ENCODE assay signal across 8 mouse cellular contexts in the genomic region with DNA sequence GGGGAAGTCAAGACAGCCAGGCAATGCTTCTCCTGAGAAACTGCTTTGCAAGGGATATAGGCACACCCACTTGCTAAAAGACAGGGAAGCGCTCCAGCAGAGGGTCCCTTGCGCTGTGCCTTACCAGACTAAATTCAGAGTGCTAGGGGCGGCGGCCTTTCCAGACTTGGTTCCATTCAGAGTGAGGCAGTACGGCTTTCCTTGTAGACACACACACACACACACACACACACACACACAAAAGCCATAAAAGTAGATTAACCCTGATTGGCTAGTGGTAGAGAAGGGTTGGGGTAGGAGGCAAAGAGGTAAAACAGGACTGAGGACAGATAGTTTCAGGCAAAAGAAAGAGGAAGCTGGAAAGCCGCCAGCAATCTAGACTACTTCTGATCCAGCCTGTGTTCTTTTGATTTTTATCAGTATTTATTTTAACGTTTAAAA. TPM values are rescaled to one million over a fixed set of nuclear protein-coding genes. Genes with fewer than 3 reads are reported as not detected.
DNase-seq lines count a peak whose midpoint lies in the region; ATAC-seq lines count a peak whose summit lies in the region.

No protein-coding gene starts in this region.

- no peak for DNase-seq in heart, adult 8-10 months (ENCODE audit: low spot score)
- peak; percentile 36 for DNase-seq in embryonic facial prominence, embryonic 10.5 days (ENCODE audit: low spot score)
- DNase-seq in intestine, embryonic 14.5 days (ENCODE audit: low spot score) = peak; percentile 61
- peak; percentile 27 for DNase-seq in midbrain, embryonic 14.5 days
- no peak for DNase-seq in left cerebral cortex, adult 8-10 months (ENCODE audit: low spot score in 2 of 2)
- DNase-seq in cerebellum, postnatal 4 days (ENCODE audit: low spot score in 2 of 2) = no peak
- no peak for DNase-seq in spleen, adult 12 weeks (ENCODE audit: low spot score)

- H3K27me3 ChIP-seq in heart, embryonic 15.5 days = peaks cover 17% of the 10 kb centered on the region
- peaks cover 48% of the 10 kb centered on the region for H3K27me3 ChIP-seq in embryonic facial prominence, embryonic 10.5 days (replicated peaks; ENCODE audit: low read depth, poor library complexity, severe bottlenecking)
- H3K27me3 ChIP-seq in intestine, embryonic 14.5 days (replicated peaks; ENCODE audit: control insufficient read depth, insufficient read depth, low read length) = peaks cover 22% of the 10 kb centered on the region
- H3K27me3 ChIP-seq in midbrain, embryonic 14.5 days (ENCODE audit: control insufficient read depth, insufficient read depth, low read length) = peaks cover 11% of the 10 kb centered on the region

- no peak overlapping the region for H3K9ac ChIP-seq in heart, embryonic 15.5 days
- H3K9ac ChIP-seq in intestine, embryonic 14.5 days (ENCODE audit: low read length) = no peak overlapping the region
- H3K9ac ChIP-seq in midbrain, embryonic 14.5 days (replicated peaks; ENCODE audit: low read length) = no peak overlapping the region

- H3K27ac ChIP-seq in heart, embryonic 15.5 days = no peak overlapping the region
- H3K27ac ChIP-seq in embryonic facial prominence, embryonic 10.5 days (replicated peaks) = no peak overlapping the region
- no peak overlapping the region for H3K27ac ChIP-seq in intestine, embryonic 14.5 days (ENCODE audit: low read depth)
- no peak overlapping the region for H3K27ac ChIP-seq in midbrain, embryonic 14.5 days (replicated peaks; ENCODE audit: low read depth, low read length)

- H3K9me3 ChIP-seq in heart, embryonic 15.5 days (replicated peaks) = no peaks in the 10 kb centered on the region
- H3K9me3 ChIP-seq in embryonic facial prominence, embryonic 10.5 days = no peaks in the 10 kb centered on the region
- H3K9me3 ChIP-seq in intestine, embryonic 14.5 days (ENCODE audit: control insufficient read depth, low read length) = no peaks in the 10 kb centered on the region
- H3K9me3 ChIP-seq in midbrain, embryonic 14.5 days (ENCODE audit: control insufficient read depth, low read length) = no peaks in the 10 kb centered on the region

- H3K4me1 ChIP-seq in heart, embryonic 15.5 days (replicated peaks) = peaks cover 4% of the 10 kb centered on the region; the same call in 1 of the 2 replicates
- H3K4me1 ChIP-seq in embryonic facial prominence, embryonic 10.5 days = peaks cover 6% of the 10 kb centered on the region
- no peaks in the 10 kb centered on the region for H3K4me1 ChIP-seq in intestine, embryonic 14.5 days (replicated peaks; ENCODE audit: control insufficient read depth, insufficient read depth, low read length)
- H3K4me1 ChIP-seq in midbrain, embryonic 14.5 days (ENCODE audit: control insufficient read depth, insufficient read depth, low read length) = no peaks in the 10 kb centered on the region

- H3K4me2 ChIP-seq in heart, embryonic 15.5 days = peak overlapping the region; percentile 100
- H3K4me2 ChIP-seq in intestine, embryonic 14.5 days (ENCODE audit: low read length) = peak overlapping the region; percentile 95
- H3K4me2 ChIP-seq in midbrain, embryonic 14.5 days (ENCODE audit: low read length) = peak overlapping the region; percentile 100

- H3K4me3 ChIP-seq in heart, embryonic 15.5 days = peak overlapping the region; percentile 87; the same call in 1 of the 2 replicates
- H3K4me3 ChIP-seq in embryonic facial prominence, embryonic 10.5 days = no peak overlapping the region
- no peak overlapping the region for H3K4me3 ChIP-seq in intestine, embryonic 14.5 days (ENCODE audit: low read depth, low read length)
- H3K4me3 ChIP-seq in midbrain, embryonic 14.5 days (replicated peaks; ENCODE audit: low read depth, low read length) = no peak overlapping the region

- no peaks in the 10 kb centered on the region for H3K36me3 ChIP-seq in heart, embryonic 15.5 days
- no peaks in the 10 kb centered on the region for H3K36me3 ChIP-seq in embryonic facial prominence, embryonic 10.5 days (replicated peaks)
- H3K36me3 ChIP-seq in intestine, embryonic 14.5 days (ENCODE audit: control insufficient read depth, insufficient read depth, low read length) = no peaks in the 10 kb centered on the region
- H3K36me3 ChIP-seq in midbrain, embryonic 14.5 days (ENCODE audit: control insufficient read depth, insufficient read depth, low read length) = no peaks in the 10 kb centered on the region

- WGBS in heart, embryonic 15.5 days = 37% methylated on average over 7 of the region's 7 CpGs
- WGBS in embryonic facial prominence, embryonic 10.5 days = 33% methylated on average over 7 of the region's 7 CpGs
- 32% methylated on average over 7 of the region's 7 CpGs for whole genome bisulfite sequencing in intestine, embryonic 14.5 days
- WGBS in midbrain, embryonic 14.5 days = 30% methylated on average over 7 of the region's 7 CpGs

- ATAC-seq in heart, embryonic 15.5 days (replicated peaks; ENCODE audit: insufficient number of reproducible peaks, insufficient read depth, low FRiP score, low read depth) = no peak
- peak; percentile 40 for ATAC-seq in intestine, embryonic 14.5 days (replicated peaks; ENCODE audit: low FRiP score, low TSS enrichment, low read depth)
- no peak for ATAC-seq in midbrain, embryonic 14.5 days (ENCODE audit: low FRiP score, low TSS enrichment)

RNA-seq across cellular contexts. Expression of a gene that starts 0.7 kb away (rescaled TPM):
- 9.6 and 12.7 TPM in 2 replicates for polyA plus RNA-seq in heart, embryonic 15.5 days (2015; fragmentation: Nextera tagmentation; extraction: Ambion mirVana)
- 1 to 10 TPM; 1.9 to 3.8 (median 2.0) TPM for total RNA-seq in heart, adult 8-10 months (2022)
- polyA plus RNA-seq in embryonic facial prominence, embryonic 10.5 days (2016; fragmentation: Nextera tagmentation; extraction: Ambion mirVana) = 0.53 and 0.79 TPM in 2 replicates
- polyA plus RNA-seq in intestine, embryonic 14.5 days (2014; fragmentation: Nextera tagmentation; extraction: Ambion mirVana) = 3.4 and 5.3 TPM in 2 replicates
- 1.3 and 2.0 TPM in 2 replicates for polyA plus RNA-seq in midbrain, embryonic 14.5 days (2014; fragmentation: Nextera tagmentation; extraction: Ambion mirVana)
- 1 to 10 TPM; 3.2 to 4.3 (median 3.8) TPM for total RNA-seq in left cerebral cortex, adult 8-10 months (2022)

Comparison
In these comparisons a context has a peak if more than half of its experiments do, and no peak if none do; other contexts are left out.
1. DNase-seq: peak in embryonic facial prominence, embryonic 10.5 days (single experiment), intestine, embryonic 14.5 days (single experiment) and midbrain, embryonic 14.5 days (single experiment); none in heart, adult 8-10 months (single experiment), left cerebral cortex, adult 8-10 months (0 of 2), cerebellum, postnatal 4 days (0 of 2) and spleen, adult 12 weeks (single experiment).
2. Peak in every context shown above with its lines, with median percentiles within 50 percentile points of each other: H3K4me2 ChIP-seq.